Mouse (Mus musculus) T-helper 1 cell (primary cell): ENCODE measurements at regions not wholly inside any gene's neighbourhood (a gene's known extent, or its start where the extent isn't known, plus 50 kb on each side); places are given as distances from the start of the nearest gene placed in this dataset.

Source experiments
- in situ Hi-C: fragments of 300-600 bp; cut with MboI, MseI; formaldehyde crosslinking; loops from one replicate; pipeline ENCODE4 v1.15.1; 2025; ENCODE audit warnings: high pct_unique_total_duplicates

DNA sequence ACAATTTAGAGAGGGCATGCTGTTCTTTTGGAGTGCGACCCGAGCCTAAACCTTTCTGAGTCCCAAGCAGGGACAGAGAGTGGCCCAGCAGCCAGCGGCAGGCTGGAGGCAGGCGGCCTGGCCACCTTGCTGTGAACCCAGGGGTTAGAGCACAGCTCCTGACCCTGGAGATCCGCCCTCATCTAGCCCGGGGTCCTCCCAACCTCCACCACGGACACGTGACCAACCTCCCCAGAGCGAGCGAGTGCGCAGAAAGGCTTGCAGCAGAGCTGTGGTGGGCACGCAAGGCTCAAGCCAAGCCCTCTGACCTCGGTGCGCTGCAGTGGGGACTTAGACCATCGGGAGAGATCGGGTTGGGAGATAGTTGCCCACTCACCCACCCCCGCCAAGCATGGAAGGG lies 106.9 kb downstream of the Zfp788 start:
- in situ Hi-C loops, result loop anchor here (5.0 kb wide), 1 partner anchor 82 kb away; no protein-coding TSS in a partner anchor
